In genomic region chr2:109278036-109278435, GRCm38 (mm10) we compare ENCODE assay signal across 8 mouse cellular contexts. TPM values are rescaled to one million over a fixed set of nuclear protein-coding genes. Genes with fewer than 3 reads are reported as not detected.
DNase-seq lines count a peak whose midpoint lies in the region; ATAC-seq and TF ChIP-seq lines count a peak whose summit lies in the region.

No protein-coding gene starts in this region.

- under 1% methylated on average over 16 of the region's 16 CpGs for WGBS in intestine, postnatal 0 days
- WGBS in limb, embryonic 12.5 days, result under 1% methylated on average over 16 of the region's 16 CpGs
- 0% methylated on average over 16 of the region's 16 CpGs for WGBS in midbrain, embryonic 12.5 days

- peak; percentile 21 for DNase-seq in cerebellum, adult 11 months
- peak; percentile 76 for DNase-seq in embryo, embryonic 10.5 days (ENCODE audit: low spot score)
- peak; percentile 27 for DNase-seq in gastrocnemius, postnatal 25 days
- DNase-seq in spleen, adult 18-20 months, result peak; percentile 28 to 54

- no peak for TF ChIP-seq CTCF in intestine, postnatal 0 days (IDR thresholded peaks at IDR 0.05; ENCODE audit: low read depth)

- no peaks in the 10 kb centered on the region for H3K27me3 ChIP-seq in intestine, postnatal 0 days (replicated peaks; ENCODE audit: control insufficient read depth, insufficient read depth, low read length)
- H3K27me3 ChIP-seq in limb, embryonic 12.5 days, result no peaks in the 10 kb centered on the region
- H3K27me3 ChIP-seq in midbrain, embryonic 12.5 days, result no peaks in the 10 kb centered on the region

- H3K9me3 ChIP-seq in intestine, postnatal 0 days (ENCODE audit: control insufficient read depth), result no peaks in the 10 kb centered on the region
- no peaks in the 10 kb centered on the region for H3K9me3 ChIP-seq in limb, embryonic 12.5 days
- no peaks in the 10 kb centered on the region for H3K9me3 ChIP-seq in midbrain, embryonic 12.5 days

- H3K36me3 ChIP-seq in intestine, postnatal 0 days (ENCODE audit: control insufficient read depth, insufficient read depth), result no peaks in the 10 kb centered on the region
- H3K36me3 ChIP-seq in limb, embryonic 12.5 days, result no peaks in the 10 kb centered on the region
- no peaks in the 10 kb centered on the region for H3K36me3 ChIP-seq in midbrain, embryonic 12.5 days

- no peak for ATAC-seq in cerebellum, adult (ENCODE audit: insufficient number of reproducible peaks, low FRiP score, low TSS enrichment)
- no peak for ATAC-seq in intestine, postnatal 0 days
- ATAC-seq in limb, embryonic 12.5 days (ENCODE audit: insufficient number of reproducible peaks, insufficient read depth, low FRiP score, low TSS enrichment, low read depth), result no peak
- ATAC-seq in midbrain, embryonic 12.5 days (ENCODE audit: low FRiP score, low read depth), result no peak

- peak overlapping the region; percentile 51 for H3K4me3 ChIP-seq in intestine, postnatal 0 days (ENCODE audit: low read depth, low read length)
- H3K4me3 ChIP-seq in limb, embryonic 12.5 days (replicated peaks), result peak overlapping the region; percentile 53
- peak overlapping the region; percentile 46 for H3K4me3 ChIP-seq in midbrain, embryonic 12.5 days

- H3K9ac ChIP-seq in intestine, postnatal 0 days (ENCODE audit: low read depth, low read length), result peak overlapping the region; percentile 22
- peak overlapping the region; percentile 68 for H3K9ac ChIP-seq in limb, embryonic 12.5 days (replicated peaks)
- H3K9ac ChIP-seq in midbrain, embryonic 12.5 days (replicated peaks), result peak overlapping the region; percentile 59

- no peak overlapping the region for H3K27ac ChIP-seq in intestine, postnatal 0 days (ENCODE audit: low read depth, low read length)
- peak overlapping the region; percentile 23; the same call in 1 of the 2 replicates for H3K27ac ChIP-seq in limb, embryonic 12.5 days
- no peak overlapping the region for H3K27ac ChIP-seq in midbrain, embryonic 12.5 days (replicated peaks)

- H3K4me1 ChIP-seq in intestine, postnatal 0 days (replicated peaks; ENCODE audit: control insufficient read depth, insufficient read depth, low read length), result no peaks in the 10 kb centered on the region
- peaks cover 10% of the 10 kb centered on the region for H3K4me1 ChIP-seq in limb, embryonic 12.5 days (replicated peaks)
- H3K4me1 ChIP-seq in midbrain, embryonic 12.5 days, result peaks cover 14% of the 10 kb centered on the region

- peak overlapping the region; percentile 65 for H3K4me2 ChIP-seq in intestine, postnatal 0 days (replicated peaks; ENCODE audit: low read depth)
- H3K4me2 ChIP-seq in limb, embryonic 12.5 days, result peak overlapping the region; percentile 64
- peak overlapping the region; percentile 61 for H3K4me2 ChIP-seq in midbrain, embryonic 12.5 days (replicated peaks)

RNA-seq across cellular contexts. Expression of gene Kif18a, which starts 2.5 kb away (rescaled TPM):
- 1 to 10 TPM in 1 of 2 experiments, under 1 TPM in 1; 0.59 to 1.0 TPM for total RNA-seq in gastrocnemius, postnatal 25 days (2021)
- polyA plus RNA-seq in intestine, postnatal 0 days (2015; fragmentation: Nextera tagmentation; extraction: Ambion mirVana), result 3.0 and 3.5 TPM in 2 replicates
- 28.5 and 29.5 TPM in 2 replicates for polyA plus RNA-seq in limb, embryonic 12.5 days (2016; fragmentation: Nextera tagmentation; extraction: Ambion mirVana)
- 35.8 and 36.0 TPM in 2 replicates for polyA plus RNA-seq in midbrain, embryonic 12.5 days (2016; fragmentation: Nextera tagmentation; extraction: Ambion mirVana)

RNA-seq across cellular contexts. Expression of gene Mettl15, which starts 2.5 kb away (rescaled TPM):
- total RNA-seq in gastrocnemius, postnatal 25 days (2021), result 1 to 10 TPM; 5.3 to 6.6 TPM
- polyA plus RNA-seq in intestine, postnatal 0 days (2015; fragmentation: Nextera tagmentation; extraction: Ambion mirVana), result 5.0 and 5.5 TPM in 2 replicates
- 8.0 and 8.3 TPM in 2 replicates for polyA plus RNA-seq in limb, embryonic 12.5 days (2016; fragmentation: Nextera tagmentation; extraction: Ambion mirVana)
- polyA plus RNA-seq in midbrain, embryonic 12.5 days (2016; fragmentation: Nextera tagmentation; extraction: Ambion mirVana), result 11.8 and 12.2 TPM in 2 replicates

Comparison
In these comparisons a context has a peak if more than half of its experiments do, and no peak if none do; other contexts are left out.
1. DNase-seq: peak in every context shown above with its lines; median percentile 76 in embryo, embryonic 10.5 days; 41 in spleen, adult 18-20 months; 27 in gastrocnemius, postnatal 25 days; 21 in cerebellum, adult 11 months.